Mouse (Mus musculus): ENCODE measurements around the gene Camk1. TPM values are rescaled to one million over a fixed set of nuclear protein-coding genes. Genes with fewer than 3 reads are reported as not detected.
"Not testable (repeated sequence)": the region's sequence is repeated elsewhere in the genome, so short reads cannot be mapped to it uniquely, and the experiment has no call there.

The Camk1 gene
- polyA plus RNA-seq, 1 experiment from 2014 or later, result 94.8 TPM

- not testable (repeated sequence) for ATAC-seq (replicated peaks; ENCODE audit: low FRiP score, low TSS enrichment, low read depth); H3K4me2 ChIP-seq (ENCODE audit: low read length); H3K9me3 ChIP-seq (ENCODE audit: control insufficient read depth, low read length); H3K9ac ChIP-seq (ENCODE audit: low read length); H3K4me3 ChIP-seq (ENCODE audit: low read depth, low read length); H3K4me1 ChIP-seq (replicated peaks; ENCODE audit: control insufficient read depth, insufficient read depth, low read length); DNase-seq (ENCODE audit: low spot score); H3K27me3 ChIP-seq (replicated peaks; ENCODE audit: control insufficient read depth, insufficient read depth, low read length)
- 68% methylated on average over 6 of the region's 6 CpGs for WGBS
- 0 out of 2 replicates have a peak overlapping the region, but pooled peaks have one; percentile 19 for H3K27ac ChIP-seq (ENCODE audit: low read depth)
- H3K36me3 ChIP-seq (ENCODE audit: control insufficient read depth, insufficient read depth, low read length), result peaks cover 49% of the 10 kb centered on the region
These were observed 11.1 kb downstream of the Camk1 start for GRCm38 (mm10) chr6:113332734-113333133.

DNA sequence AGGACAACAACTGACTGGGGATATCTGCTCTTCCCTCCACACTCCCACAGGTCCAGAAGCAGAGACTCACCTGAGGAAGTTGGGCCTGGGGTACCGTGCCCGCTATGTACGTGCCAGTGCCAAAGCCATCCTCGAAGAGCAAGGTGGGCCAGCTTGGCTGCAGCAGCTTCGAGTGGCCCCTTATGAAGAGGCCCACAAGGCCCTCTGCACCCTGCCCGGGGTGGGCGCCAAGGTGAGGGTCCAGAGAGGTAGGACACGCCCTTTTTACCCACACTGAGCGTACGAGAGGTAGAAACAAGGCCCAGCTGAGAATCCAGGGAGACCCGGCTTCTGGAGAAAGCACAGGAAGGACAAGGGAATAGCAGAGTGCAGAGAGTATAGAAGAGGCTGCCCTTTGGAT, 12.1 kb downstream of the Camk1 start:
- WGBS, result 88% methylated on average over 11 of the region's 11 CpGs
- no peak for ATAC-seq (replicated peaks; ENCODE audit: low FRiP score, low TSS enrichment, low read depth)
- peaks cover 40% of the 10 kb centered on the region for H3K36me3 ChIP-seq (ENCODE audit: control insufficient read depth, insufficient read depth, low read length)

DNA sequence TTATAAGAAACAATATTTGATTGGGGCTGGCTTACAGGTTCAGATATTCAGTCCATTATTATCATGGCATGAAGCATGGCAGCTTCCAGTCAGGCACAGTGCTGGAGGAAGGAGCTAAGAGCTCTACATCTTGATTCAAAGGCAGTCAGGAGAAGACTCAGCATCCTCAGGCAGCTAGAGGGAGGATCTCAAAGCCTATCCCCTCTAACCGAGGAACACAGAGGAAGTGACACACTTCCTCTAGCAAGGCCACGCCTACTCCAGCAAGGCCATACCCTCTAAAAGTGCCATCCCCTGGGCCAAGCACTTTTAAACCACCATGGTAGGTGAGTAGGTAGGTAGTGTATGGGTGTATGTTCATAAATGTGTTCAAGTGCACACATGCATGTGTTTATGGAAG, 13.2 kb downstream of the Camk1 start:
- WGBS, result 57% methylated on average over 2 of the region's 2 CpGs
- Histone ChIP-seq H3K4me2 (ENCODE audit: low read length) (no peak overlapping the region), H3K36me3 (ENCODE audit: control insufficient read depth, insufficient read depth, low read length) (peaks cover 31% of the 10 kb centered on the region), H3K9me3 (ENCODE audit: control insufficient read depth, low read length) (no peaks in the 10 kb centered on the region), H3K27me3 (replicated peaks; ENCODE audit: control insufficient read depth, insufficient read depth, low read length) (no peaks in the 10 kb centered on the region), H3K27ac (ENCODE audit: low read depth) (no peak overlapping the region), H3K9ac (ENCODE audit: low read length) (no peak overlapping the region), H3K4me3 (ENCODE audit: low read depth, low read length) (no peak overlapping the region), H3K4me1 (replicated peaks; ENCODE audit: control insufficient read depth, insufficient read depth, low read length) (0 out of 2 replicates have a peak, but pooled peaks cover under 1% of the 10 kb centered on the region)
- DNase-seq (ENCODE audit: low spot score) (no peak), ATAC-seq (replicated peaks; ENCODE audit: low FRiP score, low TSS enrichment, low read depth) (no peak)

More for the DNA sequence above, 12.1 kb downstream of the Camk1 start:
- no peaks in the 10 kb centered on the region for H3K27me3 ChIP-seq (replicated peaks; ENCODE audit: control insufficient read depth, insufficient read depth, low read length)
- H3K4me2 ChIP-seq (ENCODE audit: low read length), result no peak overlapping the region
- H3K9ac ChIP-seq (ENCODE audit: low read length), result no peak overlapping the region
- no peaks in the 10 kb centered on the region for H3K9me3 ChIP-seq (ENCODE audit: control insufficient read depth, low read length)
- no peak overlapping the region for H3K27ac ChIP-seq (ENCODE audit: low read depth)
- H3K4me3 ChIP-seq (ENCODE audit: low read depth, low read length), result no peak overlapping the region
- H3K4me1 ChIP-seq (replicated peaks; ENCODE audit: control insufficient read depth, insufficient read depth, low read length), result no peaks in the 10 kb centered on the region
- DNase-seq (ENCODE audit: low spot score), result no peak

- H3K4me3 ChIP-seq (ENCODE audit: low read depth, low read length), result no peak overlapping the region
- WGBS, result 86% methylated on average over 1 of the region's 1 CpGs
- ATAC-seq (replicated peaks; ENCODE audit: low FRiP score, low TSS enrichment, low read depth) (no peak), DNase-seq (ENCODE audit: low spot score) (no peak)
- H3K27me3 ChIP-seq (replicated peaks; ENCODE audit: control insufficient read depth, insufficient read depth, low read length), result no peaks in the 10 kb centered on the region
- H3K4me2 ChIP-seq (ENCODE audit: low read length), result no peak overlapping the region
- H3K36me3 ChIP-seq (ENCODE audit: control insufficient read depth, insufficient read depth, low read length), result peaks cover 30% of the 10 kb centered on the region
- H3K4me1 ChIP-seq (replicated peaks; ENCODE audit: control insufficient read depth, insufficient read depth, low read length), result 0 out of 2 replicates have a peak, but pooled peaks cover 3% of the 10 kb centered on the region
- H3K9ac ChIP-seq (ENCODE audit: low read length), result no peak overlapping the region
- H3K27ac ChIP-seq (ENCODE audit: low read depth), result no peak overlapping the region
- H3K9me3 ChIP-seq (ENCODE audit: control insufficient read depth, low read length), result no peaks in the 10 kb centered on the region
These were observed 14.4 kb downstream of the Camk1 start for GRCm38 (mm10) chr6:113329396-113329795.

GRCm38 (mm10) chr6:113326533-113327315, 17.1 kb downstream of the Camk1 start, which contains the start of gene Ogg1:
TSS of gene Ogg1 (plus strand) at chr6:113326972.
- Histone ChIP-seq H3K4me1 (replicated peaks; ENCODE audit: control insufficient read depth, insufficient read depth, low read length) (0 out of 2 replicates have a peak, but pooled peaks cover 3% of the 10 kb centered on the region), H3K9ac (ENCODE audit: low read length) (peak within 1 kb of the TSS; percentile 64), H3K36me3 (ENCODE audit: control insufficient read depth, insufficient read depth, low read length) (peaks cover 43% of the 10 kb centered on the region), H3K27me3 (replicated peaks; ENCODE audit: control insufficient read depth, insufficient read depth, low read length) (no peaks in the 10 kb centered on the region), H3K4me3 (ENCODE audit: low read depth, low read length) (peak within 1 kb of the TSS; percentile 67), H3K9me3 (ENCODE audit: control insufficient read depth, low read length) (no peaks in the 10 kb centered on the region), H3K27ac (ENCODE audit: low read depth) (peak within 1 kb of the TSS; percentile 91), H3K4me2 (ENCODE audit: low read length) (peak within 1 kb of the TSS; percentile 81)
- WGBS, result under 1% methylated on average over 52 of the region's 52 CpGs
- peak; percentile 98 for ATAC-seq (replicated peaks; ENCODE audit: low FRiP score, low TSS enrichment, low read depth)
- peak; percentile 98 for DNase-seq (ENCODE audit: low spot score)

- ATAC-seq (replicated peaks; ENCODE audit: low FRiP score, low TSS enrichment, low read depth), result no peak
- no peak overlapping the region for H3K27ac ChIP-seq (ENCODE audit: low read depth)
- no peak overlapping the region for H3K9ac ChIP-seq (ENCODE audit: low read length)
- no peaks in the 10 kb centered on the region for H3K4me1 ChIP-seq (replicated peaks; ENCODE audit: control insufficient read depth, insufficient read depth, low read length)
- no peaks in the 10 kb centered on the region for H3K9me3 ChIP-seq (ENCODE audit: control insufficient read depth, low read length)
- no peak overlapping the region for H3K4me3 ChIP-seq (ENCODE audit: low read depth, low read length)
- no peak for DNase-seq (ENCODE audit: low spot score)
- H3K36me3 ChIP-seq (ENCODE audit: control insufficient read depth, insufficient read depth, low read length), result peaks cover 96% of the 10 kb centered on the region
- H3K4me2 ChIP-seq (ENCODE audit: low read length), result no peak overlapping the region
- H3K27me3 ChIP-seq (replicated peaks; ENCODE audit: control insufficient read depth, insufficient read depth, low read length), result no peaks in the 10 kb centered on the region
- WGBS, result 91% methylated on average over 3 of the region's 3 CpGs
These were observed 27.8 kb downstream of the Camk1 start for GRCm38 (mm10) chr6:113315972-113316371.

DNA sequence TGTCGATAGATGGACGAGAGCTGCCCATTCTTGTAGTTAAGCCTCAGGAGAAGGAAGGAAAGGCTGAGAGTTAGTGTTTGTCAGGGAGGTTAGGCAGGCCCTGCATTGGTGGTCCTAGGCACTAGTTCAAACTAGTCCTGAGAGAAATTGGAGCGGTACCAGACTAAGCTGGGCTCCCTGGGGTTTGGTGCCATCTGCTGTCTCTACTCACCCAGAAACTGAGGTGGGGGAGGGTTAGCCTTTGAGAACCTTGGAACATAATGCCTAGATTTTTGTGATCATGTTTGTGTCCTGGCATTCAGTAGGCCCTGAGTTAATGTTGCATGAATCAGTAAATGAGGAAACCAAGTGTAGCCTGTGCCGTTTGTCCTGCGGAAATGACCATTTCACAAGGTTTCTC, 35.6 kb downstream of the Camk1 start:
- H3K9ac ChIP-seq (ENCODE audit: low read length), result peak overlapping the region; percentile 96
- H3K4me1 ChIP-seq (replicated peaks; ENCODE audit: control insufficient read depth, insufficient read depth, low read length), result peaks cover 13% of the 10 kb centered on the region
- 36% methylated on average over 5 of the region's 5 CpGs for WGBS
- H3K27ac ChIP-seq (ENCODE audit: low read depth), result no peak overlapping the region
- H3K4me2 ChIP-seq (ENCODE audit: low read length), result peak overlapping the region; percentile 65
- no peaks in the 10 kb centered on the region for H3K9me3 ChIP-seq (ENCODE audit: control insufficient read depth, low read length)
- H3K27me3 ChIP-seq (replicated peaks; ENCODE audit: control insufficient read depth, insufficient read depth, low read length), result no peaks in the 10 kb centered on the region
- H3K4me3 ChIP-seq (ENCODE audit: low read depth, low read length), result peak overlapping the region; percentile 94
- DNase-seq (ENCODE audit: low spot score), result no peak
- no peak for ATAC-seq (replicated peaks; ENCODE audit: low FRiP score, low TSS enrichment, low read depth)
- H3K36me3 ChIP-seq (ENCODE audit: control insufficient read depth, insufficient read depth, low read length), result peaks cover 30% of the 10 kb centered on the region

GRCm38 (mm10) chr6:113307481-113308121, 36.2 kb downstream of the Camk1 start:
- Histone ChIP-seq H3K4me1 (replicated peaks; ENCODE audit: control insufficient read depth, insufficient read depth, low read length) (peaks cover 13% of the 10 kb centered on the region), H3K27me3 (replicated peaks; ENCODE audit: control insufficient read depth, insufficient read depth, low read length) (no peaks in the 10 kb centered on the region), H3K27ac (ENCODE audit: low read depth) (peak overlapping the region; percentile 99), H3K4me2 (ENCODE audit: low read length) (peak overlapping the region; percentile 65), H3K4me3 (ENCODE audit: low read depth, low read length) (peak overlapping the region; percentile 94), H3K36me3 (ENCODE audit: control insufficient read depth, insufficient read depth, low read length) (peaks cover 24% of the 10 kb centered on the region), H3K9me3 (ENCODE audit: control insufficient read depth, low read length) (no peaks in the 10 kb centered on the region), H3K9ac (ENCODE audit: low read length) (peak overlapping the region; percentile 96)
- WGBS, result under 1% methylated on average over 33 of the region's 34 CpGs
- peak; percentile 74 for DNase-seq (ENCODE audit: low spot score)
- ATAC-seq (replicated peaks; ENCODE audit: low FRiP score, low TSS enrichment, low read depth), result no peak

All from intestine, embryonic 14.5 days (tissue).